Mouse (Mus musculus) ES-E14 (cell line): ENCODE measurements around the gene Efcab2. TPM values are rescaled to one million over a fixed set of nuclear protein-coding genes. Genes with fewer than 3 reads are reported as not detected.
"Not testable (repeated sequence)": the region's sequence is repeated elsewhere in the genome, so short reads cannot be mapped to it uniquely, and the experiment has no call there.

Experiments used
- DNase-seq: peaks from one replicate; pipeline ENCODE4 v3.0.0-alpha.2; 2013; ENCODE audit warnings: low read depth, low spot score
- H3K27ac ChIP-seq: 2 replicates; pipeline ENCODE4 v1.5.1; 2012; ENCODE audit warnings: low read depth, mild to moderate bottlenecking, low read length, moderate library complexity, mixed read lengths; ENCODE audit not compliant: poor library complexity, insufficient read depth, severe bottlenecking
- H3K36me3 ChIP-seq: 2 replicates; pipeline ENCODE4 v1.6.1; 2012; ENCODE audit warnings: mild to moderate bottlenecking, low read length, moderate library complexity, mixed read lengths; ENCODE audit not compliant: control insufficient read depth, poor library complexity, insufficient read depth, severe bottlenecking
- H3K4me1 ChIP-seq, 2 experiments: fragments of 150-350 bp in 1 of 2; sonication (generic) in 1 of 2; 2 replicates each; pipeline ENCODE4 v1.6.1; 2012; ENCODE audit warnings: low read length in 2 of 2, mild to moderate bottlenecking in 1 of 2, mixed read lengths in 1 of 2; ENCODE audit not compliant: control insufficient read depth in 2 of 2, insufficient read depth in 2 of 2, poor library complexity in 1 of 2
- H3K4me3 ChIP-seq, 2 experiments: fragments of 150-350 bp in 1 of 2; sonication (generic) in 1 of 2; 2 replicates each; pipeline ENCODE4 v1.5.1; 2012; ENCODE audit warnings: low read length in 2 of 2, low read depth in 1 of 2, mild to moderate bottlenecking in 1 of 2, mixed read lengths in 1 of 2; ENCODE audit not compliant: insufficient read depth in 1 of 2, poor library complexity in 1 of 2, severe bottlenecking in 1 of 2
- H3K9ac ChIP-seq: 2 replicates; pipeline ENCODE4 v1.6.1; 2012; ENCODE audit warnings: low read depth, mild to moderate bottlenecking, low read length, mixed read lengths; ENCODE audit not compliant: poor library complexity, insufficient read depth, severe bottlenecking
- H3K9me3 ChIP-seq: fragments of 150-350 bp; sonication (generic); 2 replicates; pipeline ENCODE4 v1.6.1; 2012; ENCODE audit warnings: low read depth, mild to moderate bottlenecking, low read length; ENCODE audit not compliant: control insufficient read depth, insufficient read depth
- CHD2 ChIP-seq: IDR thresholded peaks from 2 replicates; pipeline ENCODE4 v1.6.1; 2014; ENCODE audit warnings: mild to moderate bottlenecking, low read depth, low read length, inconsistent platforms
- HCFC1 ChIP-seq: IDR thresholded peaks from 2 replicates; pipeline ENCODE4 v1.6.1; 2012; ENCODE audit warnings: low read length, inconsistent platforms, borderline replicate concordance; ENCODE audit not compliant: insufficient read depth
- MAFK ChIP-seq: IDR thresholded peaks from 2 replicates; pipeline ENCODE4 v1.6.1; 2014; ENCODE audit warnings: mild to moderate bottlenecking, low read depth, low read length, inconsistent platforms; ENCODE audit not compliant: insufficient read depth
- ZC3H11A ChIP-seq: IDR thresholded peaks from 2 replicates; pipeline ENCODE4 v1.6.1; 2012; ENCODE audit warnings: low read depth, mild to moderate bottlenecking, inconsistent platforms, low read length, borderline replicate concordance
- ZNF384 ChIP-seq: IDR thresholded peaks from 2 replicates; pipeline ENCODE4 v1.6.1; 2012; ENCODE audit warnings: low read depth, low read length, inconsistent platforms
- in situ Hi-C, 2 experiments: fragments of 600-800 bp; cut with MboI; formaldehyde crosslinking; loops; one replicate each; pipeline ENCODE4 v1.15.1; 2025; ENCODE audit warnings: low sequenced_read_pairs in 2 of 2, inconsistent platforms in 1 of 2; ENCODE audit not compliant: unreplicated experiment in 2 of 2
- total RNA-seq: library from RNA; depleted of rRNA; stranded (reverse); fragments of 300-350 nt; gene quantifications from 2 replicates; pipeline ENCODE4 v1.2.3, GENCODE M21; 2012

The Efcab2 gene
- total RNA-seq, 1 experiment = 1.8 TPM

GRCm38 (mm10) chr1:178405445-178405911 lies 407 bp upstream of the Efcab2 start:
- H3K27ac ChIP-seq = peak overlapping the region; percentile 89
- no peaks in the 10 kb centered on the region for H3K9me3 ChIP-seq
- peak overlapping the region; percentile 94 for H3K9ac ChIP-seq
- peak; percentile 59 for DNase-seq
- TF ChIP-seq CHD2 (no peak), ZNF384 (no peak), ZC3H11A (no peak), MAFK (no peak), HCFC1 (no peak)
- H3K4me1 ChIP-seq = peaks cover 0 to 2% of the 10 kb centered on the region in 2 experiments; a peak in 2 of 4 replicates
- in situ Hi-C loops = no loop called here
- no peaks in the 10 kb centered on the region for H3K36me3 ChIP-seq
- peak overlapping the region; percentile 79 to 84 for H3K4me3 ChIP-seq

- H3K36me3 ChIP-seq = no peaks in the 10 kb centered on the region
- peak overlapping the region; percentile 89 for H3K27ac ChIP-seq
- DNase-seq = peak; percentile 59
- H3K9ac ChIP-seq = peak overlapping the region; percentile 94
- no peaks in the 10 kb centered on the region for H3K9me3 ChIP-seq
- in situ Hi-C loops = no loop called here
- peaks cover 0 to 2% of the 10 kb centered on the region in 2 experiments; a peak in 2 of 4 replicates for H3K4me1 ChIP-seq
- H3K4me3 ChIP-seq = peak overlapping the region; percentile 79 to 84
- TF ChIP-seq CHD2 = no peak
- TF ChIP-seq HCFC1 = no peak
- peak; percentile 97 for TF ChIP-seq ZNF384
- TF ChIP-seq MAFK = no peak
Observed at GRCm38 (mm10) chr1:178406765-178407645, 1.1 kb downstream of the Efcab2 start.

GRCm38 (mm10) chr1:178407651-178408050 lies 1.8 kb downstream of the Efcab2 start:
- Histone ChIP-seq H3K9me3 (no peaks in the 10 kb centered on the region), H3K36me3 (no peaks in the 10 kb centered on the region), H3K4me3 (no peak overlapping the region), H3K9ac (no peak overlapping the region), H3K4me1 (peaks cover 0 to 2% of the 10 kb centered on the region in 2 experiments; a peak in 2 of 4 replicates), H3K27ac (no peak overlapping the region)
- TF ChIP-seq HCFC1 = no peak
- TF ChIP-seq ZC3H11A = no peak
- peak; percentile 73; the same call in 1 of the 2 replicates for TF ChIP-seq ZNF384
- no peak for TF ChIP-seq MAFK
- in situ Hi-C loops = no loop called here
- no peak for DNase-seq

GRCm38 (mm10) chr1:178408901-178409361 lies 3.0 kb downstream of the Efcab2 start:
- no peak for DNase-seq
- no peak overlapping the region for H3K27ac ChIP-seq
- H3K36me3 ChIP-seq = no peaks in the 10 kb centered on the region
- H3K4me1 ChIP-seq = peaks cover 0 to 2% of the 10 kb centered on the region in 2 experiments; a peak in 2 of 4 replicates
- no peak overlapping the region for H3K4me3 ChIP-seq
- no peak overlapping the region for H3K9ac ChIP-seq
- no peak for TF ChIP-seq ZNF384
- no peak for TF ChIP-seq ZC3H11A
- no peak for TF ChIP-seq CHD2
- TF ChIP-seq MAFK = no peak
- no peak for TF ChIP-seq HCFC1
- no peaks in the 10 kb centered on the region for H3K9me3 ChIP-seq
- in situ Hi-C loops = no loop called here

GRCm38 (mm10) chr1:178413367-178413766 lies 7.5 kb downstream of the Efcab2 start:
- H3K9me3 ChIP-seq, H3K27ac ChIP-seq, H3K9ac ChIP-seq, H3K4me1 ChIP-seq, DNase-seq, in situ Hi-C loops, H3K36me3 ChIP-seq, H3K4me3 ChIP-seq: not testable (repeated sequence)
